ENCODE assay signal across 8 mouse cellular contexts in the genomic region with DNA sequence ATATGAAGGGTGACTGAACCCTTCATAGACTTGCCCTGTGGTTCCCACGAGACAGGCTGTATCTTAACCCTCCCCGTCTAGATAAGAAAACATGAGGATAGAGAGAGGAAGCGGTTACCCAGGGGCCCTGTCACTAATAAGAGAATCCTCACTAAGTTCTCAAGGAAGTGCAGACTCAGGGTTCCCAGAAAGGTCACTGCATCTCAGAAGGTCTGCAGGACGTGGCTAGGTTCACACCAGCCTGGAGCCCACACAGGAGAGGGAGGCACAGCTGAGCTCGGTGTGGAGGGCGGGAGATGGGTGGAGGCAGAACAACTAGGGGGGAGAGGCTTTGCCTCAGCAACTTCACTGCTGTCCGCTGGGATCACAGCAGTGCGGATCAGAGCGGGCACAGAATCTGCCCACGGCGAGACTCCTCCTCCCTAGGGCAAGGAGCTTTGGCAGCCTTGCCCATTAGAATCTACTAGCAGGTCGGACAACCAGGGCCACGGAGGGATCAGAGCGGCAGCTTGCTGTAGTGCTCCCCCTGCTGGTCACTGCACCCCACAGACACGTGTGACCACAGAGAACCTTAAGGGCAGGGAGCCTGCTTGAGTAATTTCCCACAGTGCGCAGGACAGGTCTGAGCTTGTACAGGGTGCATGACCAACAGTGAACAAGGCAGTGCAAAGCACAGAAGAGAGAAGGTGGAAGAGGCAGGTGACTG. TPM values are rescaled to one million over a fixed set of nuclear protein-coding genes. Genes with fewer than 3 reads are reported as not detected.
A peak's percentile ranks its signal among the peaks of the same experiment; 100 is the strongest.
DNase-seq lines count a peak whose midpoint lies in the region; ATAC-seq and TF ChIP-seq lines count a peak whose summit lies in the region.

No protein-coding gene starts in this region.

- intact Hi-C loops in heart, adult 2 months (cut with DNase I): loop anchor here (1.0 kb wide), 1 partner anchor 57 kb away; no protein-coding TSS in a partner anchor

- no peak overlapping the region for H3K4me3 ChIP-seq in embryonic facial prominence, embryonic 10.5 days
- no peak overlapping the region for H3K4me3 ChIP-seq in heart, adult 2 months
- H3K4me3 ChIP-seq in liver, postnatal 0 days (ENCODE audit: low read depth, low read length): peak overlapping the region; percentile 19
- H3K4me3 ChIP-seq in neural tube, embryonic 12.5 days: no peak overlapping the region

- H3K9ac ChIP-seq in heart, adult 2 months (ENCODE audit: low read depth, low read length): no peak overlapping the region
- no peak overlapping the region for H3K9ac ChIP-seq in liver, postnatal 0 days (replicated peaks)
- no peak overlapping the region for H3K9ac ChIP-seq in neural tube, embryonic 12.5 days

- H3K79me2 ChIP-seq in heart, adult 2 months (replicated peaks; ENCODE audit: control insufficient read depth, insufficient read depth, low read length): no peaks in the 10 kb centered on the region; the same call in 1 of the 2 replicates

- peaks cover 22% of the 10 kb centered on the region for H3K36me3 ChIP-seq in embryonic facial prominence, embryonic 10.5 days (replicated peaks)
- no peaks in the 10 kb centered on the region for H3K36me3 ChIP-seq in heart, adult 2 months (ENCODE audit: control insufficient read depth, insufficient read depth, low read length)
- no peaks in the 10 kb centered on the region for H3K36me3 ChIP-seq in liver, postnatal 0 days (replicated peaks; ENCODE audit: insufficient read depth, low read length)
- H3K36me3 ChIP-seq in neural tube, embryonic 12.5 days: no peaks in the 10 kb centered on the region

- peak; percentile 81 for ATAC-seq in liver, postnatal 0 days
- peak; percentile 66 for ATAC-seq in neural tube, embryonic 12.5 days (ENCODE audit: low FRiP score, low read depth)

- peaks cover 50% of the 10 kb centered on the region for H3K4me1 ChIP-seq in embryonic facial prominence, embryonic 10.5 days
- H3K4me1 ChIP-seq in heart, adult 2 months (ENCODE audit: control insufficient read depth, insufficient read depth, low read length): peaks cover 5% of the 10 kb centered on the region
- peaks cover 12% of the 10 kb centered on the region for H3K4me1 ChIP-seq in liver, postnatal 0 days (ENCODE audit: insufficient read depth)
- peaks cover 40% of the 10 kb centered on the region for H3K4me1 ChIP-seq in neural tube, embryonic 12.5 days

- TF ChIP-seq CTCF in heart, adult 2 months (IDR thresholded peaks at IDR 0.05): peak; percentile 99; the same call in 1 of the 2 replicates
- peak; percentile 99 for TF ChIP-seq CTCF in liver, postnatal 0 days (IDR thresholded peaks at IDR 0.05; ENCODE audit: low read depth)

- no peak for TF ChIP-seq POLR2A in heart, adult 2 months (IDR thresholded peaks at IDR 0.05; ENCODE audit: insufficient read depth, low read depth, low read length)

- H3K9me3 ChIP-seq in embryonic facial prominence, embryonic 10.5 days: no peaks in the 10 kb centered on the region
- no peaks in the 10 kb centered on the region for H3K9me3 ChIP-seq in liver, postnatal 0 days (ENCODE audit: low read length)
- no peaks in the 10 kb centered on the region for H3K9me3 ChIP-seq in neural tube, embryonic 12.5 days

- H3K27ac ChIP-seq in embryonic facial prominence, embryonic 10.5 days (replicated peaks): peak overlapping the region; percentile 70
- peak overlapping the region; percentile 24; the same call in 1 of the 2 replicates for H3K27ac ChIP-seq in heart, adult 2 months
- H3K27ac ChIP-seq in liver, postnatal 0 days (ENCODE audit: low read depth): no peak overlapping the region
- H3K27ac ChIP-seq in neural tube, embryonic 12.5 days: no peak overlapping the region

- H3K27me3 ChIP-seq in embryonic facial prominence, embryonic 10.5 days (replicated peaks; ENCODE audit: low read depth, poor library complexity, severe bottlenecking): 0 out of 2 replicates have a peak, but pooled peaks cover 3% of the 10 kb centered on the region
- H3K27me3 ChIP-seq in heart, adult 2 months (ENCODE audit: control insufficient read depth, insufficient read depth, low read length): no peaks in the 10 kb centered on the region
- no peaks in the 10 kb centered on the region for H3K27me3 ChIP-seq in liver, postnatal 0 days (ENCODE audit: insufficient read depth, low read length)
- no peaks in the 10 kb centered on the region for H3K27me3 ChIP-seq in neural tube, embryonic 12.5 days (replicated peaks)

- 0 out of 2 replicates have a peak, but pooled peaks have one; percentile 50 for TF ChIP-seq EP300 in heart, adult 2 months (IDR thresholded peaks at IDR 0.05; ENCODE audit: insufficient read depth, low read depth, low read length)
- TF ChIP-seq EP300 in liver, postnatal 0 days (IDR thresholded peaks at IDR 0.05; ENCODE audit: low read depth): no peak

- H3K4me2 ChIP-seq in liver, postnatal 0 days (ENCODE audit: low read depth, low read length): peak overlapping the region; percentile 66
- peak overlapping the region; percentile 32 for H3K4me2 ChIP-seq in neural tube, embryonic 12.5 days (replicated peaks)

- DNase-seq in CD4-positive, CD25-positive, alpha-beta regulatory T cell, adult 2 months (ENCODE audit: low read depth, low spot score): peak; percentile 93
- peak; percentile 94 for DNase-seq in adrenal gland, postnatal 14 days
- DNase-seq in embryonic facial prominence, embryonic 10.5 days (ENCODE audit: low spot score): peak; percentile 89
- DNase-seq in heart, adult 2 months: peak; percentile 80 to 84
- peak; percentile 88 to 91 for DNase-seq in kidney, adult 8-10 months
- peak; percentile 92 for DNase-seq in liver, postnatal 0 days
- DNase-seq in testis, postnatal 14 days (ENCODE audit: low spot score): peak; percentile 73

- 32% methylated on average over 16 of the region's 16 CpGs for WGBS in embryonic facial prominence, embryonic 10.5 days
- 27% methylated on average over 16 of the region's 16 CpGs for WGBS in heart, adult 2 months
- WGBS in liver, postnatal 0 days (ENCODE audit: insufficient replicate concordance): 10% methylated on average over 16 of the region's 16 CpGs
- WGBS in neural tube, embryonic 12.5 days: 31% methylated on average over 16 of the region's 16 CpGs

RNA-seq across cellular contexts. Expression of gene BC034090, which starts 20.2 kb away (rescaled TPM):
- 26.9 and 32.3 TPM in 2 replicates for total RNA-seq in adrenal gland, postnatal 14 days (2021)
- polyA plus RNA-seq in embryonic facial prominence, embryonic 10.5 days (2016; fragmentation: Nextera tagmentation; extraction: Ambion mirVana): 5.3 and 5.7 TPM in 2 replicates
- 10 to 100 TPM; 37.2 to 37.5 TPM for total RNA-seq in heart, adult 2 months (2021)
- 31.8 and 44.8 TPM in 2 replicates for polyA plus RNA-seq in heart, adult 2 months (2012; rRNA removed)
- 0.14 and 0.22 TPM in 2 replicates for polyA plus RNA-seq in liver, postnatal 0 days (2015; fragmentation: Nextera tagmentation; extraction: Ambion mirVana)
- polyA plus RNA-seq in neural tube, embryonic 12.5 days (2016; fragmentation: Nextera tagmentation; extraction: Ambion mirVana): 6.7 and 8.1 TPM in 2 replicates

Comparison
In these comparisons a context has a peak if more than half of its experiments do, and no peak if none do; other contexts are left out.
1. H3K27ac ChIP-seq: peak in embryonic facial prominence, embryonic 10.5 days (single experiment) and heart, adult 2 months (single experiment); none in liver, postnatal 0 days (single experiment) and neural tube, embryonic 12.5 days (single experiment).
2. Peak in every context shown above with its lines, with median percentiles within 50 percentile points of each other: DNase-seq.